Mouse (Mus musculus): Measurements from ENCODE around the gene Kcnmb3. TPM values are rescaled to one million over a fixed set of nuclear protein-coding genes. Genes with fewer than 3 reads are reported as not detected.

The Kcnmb3 gene
- polyA plus RNA-seq, 1 experiment from 2014 or later: 0.14 TPM

- 93% methylated on average over 3 of the region's 3 CpGs for WGBS
- no peak for ATAC-seq
- peaks cover 5% of the 10 kb centered on the region for H3K4me1 ChIP-seq (ENCODE audit: control insufficient read depth, insufficient read depth, low read depth, low read length)
These were observed 63.7 kb downstream of the Kcnmb3 start for GRCm38 (mm10) chr3:32428361-32428760.

DNA sequence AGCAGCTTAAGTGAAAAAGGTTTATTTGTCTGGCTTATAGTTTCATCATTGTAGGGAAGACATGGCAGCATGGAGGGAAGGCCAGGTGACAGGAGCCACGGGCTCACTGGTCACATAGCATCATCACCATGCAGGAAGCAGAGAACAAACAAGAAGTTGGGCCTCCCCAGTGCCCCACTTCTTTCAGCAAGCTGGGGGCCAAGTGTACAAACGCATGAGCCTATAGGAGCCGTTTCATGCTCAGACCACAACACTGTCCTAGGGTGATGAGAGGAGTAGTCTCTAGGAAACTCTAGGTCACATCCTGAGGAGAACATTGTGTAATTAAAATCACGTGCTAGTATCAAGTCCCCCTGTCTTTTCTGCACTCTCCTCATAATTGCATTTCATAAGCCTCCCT, 64.3 kb downstream of the Kcnmb3 start:
- H3K36me3 ChIP-seq (ENCODE audit: control insufficient read depth, insufficient read depth, low read length): no peaks in the 10 kb centered on the region
- no peaks in the 10 kb centered on the region for H3K9me3 ChIP-seq (ENCODE audit: control insufficient read depth, low read length)
- H3K4me2 ChIP-seq (ENCODE audit: low read length): no peak overlapping the region
- no peak overlapping the region for H3K9ac ChIP-seq (ENCODE audit: low read depth, low read length)
- ATAC-seq: no peak
- 78% methylated on average over 4 of the region's 4 CpGs for WGBS
- no peak overlapping the region for H3K4me3 ChIP-seq (ENCODE audit: low read length)
- H3K27ac ChIP-seq (ENCODE audit: low read depth, low read length): no peak overlapping the region
- peaks cover 5% of the 10 kb centered on the region for H3K4me1 ChIP-seq (ENCODE audit: control insufficient read depth, insufficient read depth, low read depth, low read length)
- no peaks in the 10 kb centered on the region for H3K27me3 ChIP-seq (replicated peaks; ENCODE audit: control insufficient read depth, insufficient read depth, low read length)

More at GRCm38 (mm10) chr3:32428361-32428760, 63.7 kb downstream of the Kcnmb3 start:
- Histone ChIP-seq H3K4me2 (ENCODE audit: low read length) (no peak overlapping the region), H3K27ac (ENCODE audit: low read depth, low read length) (no peak overlapping the region), H3K9me3 (ENCODE audit: control insufficient read depth, low read length) (no peaks in the 10 kb centered on the region), H3K4me3 (ENCODE audit: low read length) (no peak overlapping the region), H3K36me3 (ENCODE audit: control insufficient read depth, insufficient read depth, low read length) (no peaks in the 10 kb centered on the region), H3K27me3 (replicated peaks; ENCODE audit: control insufficient read depth, insufficient read depth, low read length) (no peaks in the 10 kb centered on the region), H3K9ac (ENCODE audit: low read depth, low read length) (no peak overlapping the region)

Other genes starting within 250 kb of the Kcnmb3 start
- gene Zmat3, start 126.2 kb downstream of the Kcnmb3 start, polyA plus RNA-seq (2015; fragmentation: Nextera tagmentation; extraction: Ambion mirVana): 7.5 and 7.6 TPM in 2 replicates
- gene Pik3ca, start 94.6 kb downstream of the Kcnmb3 start, polyA plus RNA-seq (2015; fragmentation: Nextera tagmentation; extraction: Ambion mirVana): 11.1 and 11.9 TPM in 2 replicates
- gene Zfp639, start 18.0 kb upstream of the Kcnmb3 start, polyA plus RNA-seq (2015; fragmentation: Nextera tagmentation; extraction: Ambion mirVana): 35.7 and 38.5 TPM in 2 replicates
- 41.5 and 44.3 TPM in 2 replicates for gene Mfn1, start 37.2 kb upstream of the Kcnmb3 start, polyA plus RNA-seq (2015; fragmentation: Nextera tagmentation; extraction: Ambion mirVana)
- gene Gnb4, start 124.4 kb upstream of the Kcnmb3 start, polyA plus RNA-seq (2015; fragmentation: Nextera tagmentation; extraction: Ambion mirVana): 114 and 118 TPM in 2 replicates
- 55.3 and 59.9 TPM in 2 replicates for gene Actl6a, start 214.1 kb upstream of the Kcnmb3 start, polyA plus RNA-seq (2015; fragmentation: Nextera tagmentation; extraction: Ambion mirVana)
- 326 and 353 TPM in 2 replicates for gene Ndufb5, start 244.8 kb upstream of the Kcnmb3 start, polyA plus RNA-seq (2015; fragmentation: Nextera tagmentation; extraction: Ambion mirVana)
- gene Mrpl47, start 245.4 kb upstream of the Kcnmb3 start, polyA plus RNA-seq (2015; fragmentation: Nextera tagmentation; extraction: Ambion mirVana): 26.6 and 30.5 TPM in 2 replicates